Mouse (Mus musculus) gastrocnemius, postnatal 4 days (tissue): ENCODE data around the gene B430305J03Rik. TPM values are rescaled to one million over a fixed set of nuclear protein-coding genes. Genes with fewer than 3 reads are reported as not detected.

Source experiments
- DNase-seq, 2 experiments: peaks; one replicate each; pipeline ENCODE4 v3.0.0; 2021 to 2022; ENCODE audit warnings: low spot score in 2 of 2, mixed read lengths in 2 of 2
- long read RNA-seq, 2 experiments: library from polyadenylated mRNA; stranded (forward); transcript quantifications; one replicate each; pipeline ENCODE4 v2.0.0; 2021
- total RNA-seq, 2 experiments: library from RNA; stranded (reverse); gene quantifications; 2 replicates each; pipeline ENCODE4 v1.2.3; 2021

The B430305J03Rik gene
- under 1 TPM; 0.39 to 0.47 TPM for total RNA-seq
- long read RNA-seq, experiment 1, result 0 reads
- long read RNA-seq, experiment 2, result 0 reads

- DNase-seq, result peak in 1 of 2 experiments; percentile 18
Measured at GRCm38 (mm10) chr3:61365779-61366373, at the start of gene B430305J03Rik. TSS of gene B430305J03Rik (minus strand) at chr3:61365951.

GRCm38 (mm10) chr3:61409683-61410082 is 43.9 kb upstream of the B430305J03Rik start:
- no peak for DNase-seq

- no peak for DNase-seq
Measured at GRCm38 (mm10) chr3:61406921-61407320, 41.2 kb upstream of the B430305J03Rik start.

- no peak for DNase-seq
Measured at GRCm38 (mm10) chr3:61400823-61401387, 35.2 kb upstream of the B430305J03Rik start.

GRCm38 (mm10) chr3:61396728-61397127 is 31.0 kb upstream of the B430305J03Rik start:
- DNase-seq, result no peak

DNA sequence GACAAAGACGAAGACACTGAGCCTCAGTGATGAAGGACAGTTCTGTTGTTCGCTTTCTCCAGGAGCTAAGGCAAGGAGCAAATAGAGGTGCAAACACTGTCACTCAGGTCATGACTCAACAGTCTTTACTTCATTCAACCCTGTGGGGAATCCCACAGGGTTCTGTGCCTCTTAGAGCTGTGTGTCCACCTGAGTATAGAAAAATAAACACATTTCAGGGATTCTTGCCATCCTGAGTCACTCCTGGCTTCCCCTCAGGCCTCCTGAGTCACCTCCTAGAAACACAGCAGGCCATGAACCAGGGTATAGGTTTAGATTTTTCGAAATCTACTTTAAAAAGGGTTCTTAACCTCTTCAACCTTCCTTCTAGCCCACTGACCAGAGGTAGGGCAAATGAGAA is 29.6 kb upstream of the B430305J03Rik start:
- no peak for DNase-seq

DNA sequence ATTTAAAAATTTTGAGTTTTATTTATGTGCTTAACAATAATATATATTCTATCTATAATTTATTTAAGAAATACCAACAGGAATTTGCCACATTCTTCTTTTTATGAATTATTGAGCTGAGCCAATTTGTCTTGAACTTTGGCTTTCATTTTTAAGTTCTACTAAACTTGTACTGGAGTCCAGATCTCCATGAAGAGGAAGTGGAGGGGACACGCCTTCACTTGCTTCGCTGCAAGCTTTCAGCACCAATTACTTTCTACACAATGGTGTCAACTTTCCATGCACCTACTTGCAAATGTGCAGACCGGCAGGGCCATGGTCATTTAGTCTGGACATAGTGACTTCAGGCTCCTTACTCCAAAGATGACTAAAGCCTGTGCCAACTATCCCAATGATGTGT is 27.8 kb upstream of the B430305J03Rik start:
- DNase-seq, result no peak

GRCm38 (mm10) chr3:61392881-61393280 is 27.1 kb upstream of the B430305J03Rik start:
- no peak for DNase-seq

DNA sequence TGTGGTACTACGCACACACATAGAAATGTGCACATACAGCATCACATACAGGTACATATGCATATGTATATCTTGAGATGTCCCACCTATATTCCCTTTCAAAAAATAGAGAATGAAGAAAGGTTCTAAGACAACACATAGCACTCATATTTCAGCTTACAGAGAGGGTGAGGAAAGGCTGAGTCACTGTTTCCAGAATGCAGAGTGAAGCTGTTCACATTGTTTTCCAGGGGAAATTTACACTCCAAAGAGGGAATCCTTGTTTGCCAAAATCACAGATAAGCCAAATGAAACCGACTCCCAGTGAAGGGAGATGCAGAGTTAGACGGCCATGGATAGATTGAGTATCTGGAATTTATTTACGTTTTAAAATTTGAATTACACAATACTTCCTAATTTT is 25.8 kb upstream of the B430305J03Rik start:
- DNase-seq, result no peak

- no peak for DNase-seq
Measured at GRCm38 (mm10) chr3:61386368-61386767, 20.6 kb upstream of the B430305J03Rik start.

DNA sequence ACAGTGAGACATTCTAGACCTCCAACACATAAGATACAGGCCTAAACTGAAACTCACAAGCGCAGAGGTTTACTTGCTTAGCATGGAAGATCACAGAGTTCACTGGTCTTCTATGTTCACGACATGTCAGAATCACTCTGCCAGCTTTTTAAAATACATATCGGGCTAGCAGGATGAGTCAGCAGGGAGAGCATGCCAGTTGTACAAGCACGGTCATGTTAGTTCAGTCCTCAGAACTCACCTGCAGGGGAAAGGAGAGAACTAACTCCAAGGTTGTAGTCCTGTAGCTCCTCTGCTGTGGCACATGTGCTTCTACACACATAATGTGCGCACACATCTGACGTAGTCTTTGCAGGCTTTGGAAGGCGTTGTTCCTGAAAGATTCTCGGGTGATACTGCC is 10.2 kb upstream of the B430305J03Rik start:
- no peak for DNase-seq

GRCm38 (mm10) chr3:61368446-61368845 is 2.7 kb upstream of the B430305J03Rik start:
- DNase-seq, result no peak

DNA sequence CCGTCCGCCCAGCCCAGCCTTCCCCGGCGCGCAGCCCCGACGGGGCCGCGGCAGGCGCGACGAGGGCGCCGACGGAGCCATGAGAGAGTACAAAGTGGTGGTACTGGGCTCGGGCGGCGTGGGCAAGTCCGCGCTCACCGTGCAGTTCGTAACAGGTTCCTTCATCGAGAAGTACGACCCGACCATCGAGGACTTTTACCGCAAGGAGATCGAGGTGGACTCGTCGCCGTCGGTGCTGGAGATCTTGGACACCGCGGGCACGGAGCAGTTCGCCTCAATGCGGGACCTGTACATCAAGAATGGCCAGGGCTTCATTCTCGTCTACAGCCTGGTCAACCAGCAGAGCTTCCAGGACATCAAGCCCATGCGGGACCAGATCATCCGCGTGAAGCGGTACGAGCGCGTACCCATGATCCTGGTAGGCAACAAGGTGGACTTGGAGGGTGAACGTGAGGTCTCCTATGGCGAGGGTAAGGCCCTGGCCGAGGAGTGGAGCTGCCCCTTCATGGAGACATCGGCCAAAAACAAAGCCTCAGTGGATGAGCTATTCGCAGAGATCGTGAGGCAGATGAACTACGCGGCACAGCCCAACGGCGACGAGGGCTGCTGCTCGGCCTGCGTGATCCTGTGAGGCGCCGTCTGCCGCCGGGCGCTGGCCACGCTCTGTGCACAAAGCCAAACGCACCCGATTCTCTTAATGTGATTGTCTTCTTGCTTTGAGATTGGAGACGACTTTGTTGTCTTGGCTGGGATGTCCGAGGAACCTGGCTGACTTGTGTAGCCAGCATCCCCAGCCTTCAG is 573 bp downstream of the B430305J03Rik start:
- peak; percentile 30 to 56 for DNase-seq

- DNase-seq, result no peak
Measured at GRCm38 (mm10) chr3:61364661-61364977, 1.1 kb downstream of the B430305J03Rik start.

- DNase-seq, result peak; percentile 94 to 97
Measured at GRCm38 (mm10) chr3:61363989-61364660, 1.6 kb downstream of the B430305J03Rik start.

DNA sequence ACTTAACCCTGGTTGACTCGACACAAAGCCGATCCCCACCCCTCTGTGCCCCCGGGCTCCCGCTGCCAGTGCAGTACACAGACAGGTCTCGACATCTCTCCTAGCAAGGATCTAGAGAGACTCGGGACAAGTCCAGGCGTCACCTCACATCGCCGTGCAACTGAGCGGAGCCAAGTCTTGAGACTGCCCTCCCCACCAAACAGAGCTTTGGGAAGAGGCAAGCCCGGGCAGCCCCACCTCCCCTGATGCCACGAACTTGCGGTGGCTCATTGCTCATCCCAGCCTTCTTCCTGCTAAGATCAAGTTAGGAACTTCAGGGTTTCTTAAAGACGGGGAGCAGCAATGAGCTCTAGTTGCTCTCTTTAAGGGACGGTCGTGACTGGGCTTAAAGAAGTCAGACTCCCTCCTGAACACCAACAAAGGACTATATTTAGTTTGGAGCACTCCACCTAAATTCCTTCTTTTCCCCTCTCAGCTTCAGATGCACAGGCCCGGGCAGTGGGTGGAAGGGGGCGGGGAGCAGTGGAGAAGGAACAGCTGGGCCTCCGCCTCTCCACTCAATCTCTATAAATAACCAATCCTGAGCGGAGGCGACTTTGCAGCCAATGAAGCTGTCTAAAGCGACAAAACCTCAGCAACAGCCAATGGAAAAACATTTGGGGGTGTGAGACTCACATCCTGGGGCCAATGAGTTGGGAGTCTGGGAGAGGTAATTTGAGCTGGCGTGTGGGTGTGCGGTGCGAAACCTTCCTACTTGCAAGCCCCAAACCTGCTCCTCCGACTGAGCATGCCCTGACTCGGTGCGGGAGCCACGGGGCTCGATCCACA is 2.4 kb downstream of the B430305J03Rik start:
- peak; percentile 81 to 90 for DNase-seq

- no peak for DNase-seq
Measured at GRCm38 (mm10) chr3:61362821-61363160, 3.0 kb downstream of the B430305J03Rik start.

- DNase-seq, result no peak
Measured at GRCm38 (mm10) chr3:61361338-61361737, 4.4 kb downstream of the B430305J03Rik start, which contains the start of gene Rap2b. TSS of gene Rap2b (plus strand) at chr3:61361638.

GRCm38 (mm10) chr3:61358756-61359293 is 6.9 kb downstream of the B430305J03Rik start:
- no peak for DNase-seq

- no peak for DNase-seq
Measured at GRCm38 (mm10) chr3:61358107-61358506, 7.6 kb downstream of the B430305J03Rik start.

- DNase-seq, result no peak
Measured at GRCm38 (mm10) chr3:61355464-61355863, 10.3 kb downstream of the B430305J03Rik start.
